Mouse (Mus musculus): ENCODE results near the gene Ccdc113.
A peak's percentile ranks its signal among the peaks of the same experiment; 100 is the strongest.

Gene Ccdc113

GRCm38 (mm10) chr8:95539487-95539886 lies 5.6 kb downstream of the Ccdc113 start:
- DNase-seq (ENCODE audit: low read depth) = no peak

- no peak for DNase-seq (ENCODE audit: low read depth)
These were observed 8.3 kb downstream of the Ccdc113 start for GRCm38 (mm10) chr8:95542191-95542590.

GRCm38 (mm10) chr8:95543065-95543464 lies 9.2 kb downstream of the Ccdc113 start:
- no peak for DNase-seq (ENCODE audit: low read depth)

- no peak for DNase-seq (ENCODE audit: low read depth)
These were observed 11.9 kb downstream of the Ccdc113 start for GRCm38 (mm10) chr8:95545815-95546214.

GRCm38 (mm10) chr8:95546986-95547385 lies 13.1 kb downstream of the Ccdc113 start:
- no peak for DNase-seq (ENCODE audit: low read depth)

- DNase-seq (ENCODE audit: low read depth) = no peak
These were observed 14.0 kb downstream of the Ccdc113 start for GRCm38 (mm10) chr8:95547931-95548330.

- DNase-seq (ENCODE audit: low read depth) = no peak
These were observed 16.3 kb downstream of the Ccdc113 start for GRCm38 (mm10) chr8:95549871-95550829.

- no peak for DNase-seq (ENCODE audit: low read depth)
These were observed 17.7 kb downstream of the Ccdc113 start for GRCm38 (mm10) chr8:95551577-95551976.

- DNase-seq (ENCODE audit: low read depth) = no peak
These were observed 22.1 kb downstream of the Ccdc113 start for GRCm38 (mm10) chr8:95555963-95556362.

GRCm38 (mm10) chr8:95566217-95566616 lies 32.3 kb downstream of the Ccdc113 start:
- DNase-seq (ENCODE audit: low read depth) = no peak

- DNase-seq (ENCODE audit: low read depth) = no peak
These were observed 32.9 kb downstream of the Ccdc113 start for GRCm38 (mm10) chr8:95566809-95567208.

- DNase-seq (ENCODE audit: low read depth) = no peak
These were observed 39.3 kb downstream of the Ccdc113 start for GRCm38 (mm10) chr8:95573146-95573545.

- DNase-seq (ENCODE audit: low read depth) = no peak
These were observed 42.4 kb downstream of the Ccdc113 start, which contains the start of gene Prss54 for GRCm38 (mm10) chr8:95576240-95576639. Gene Prss54, minus strand, starts transcription at chr8:95576340.

GRCm38 (mm10) chr8:95587339-95587738 lies 53.5 kb downstream of the Ccdc113 start:
- no peak for DNase-seq (ENCODE audit: low read depth)

GRCm38 (mm10) chr8:95589282-95589681 lies 55.4 kb downstream of the Ccdc113 start:
- no peak for DNase-seq (ENCODE audit: low read depth)

- no peak for DNase-seq (ENCODE audit: low read depth)
These were observed 56.7 kb downstream of the Ccdc113 start for GRCm38 (mm10) chr8:95590539-95590938.

- peak; percentile 57 for DNase-seq (ENCODE audit: low read depth)
These were observed 58.4 kb downstream of the Ccdc113 start for GRCm38 (mm10) chr8:95592131-95592780.

GRCm38 (mm10) chr8:95593439-95594393 lies 59.8 kb downstream of the Ccdc113 start:
- no peak for DNase-seq (ENCODE audit: low read depth)

- DNase-seq (ENCODE audit: low read depth) = no peak
These were observed 61.2 kb downstream of the Ccdc113 start for GRCm38 (mm10) chr8:95595131-95595530.

GRCm38 (mm10) chr8:95596841-95597241 lies 63.0 kb downstream of the Ccdc113 start:
- no peak for DNase-seq (ENCODE audit: low read depth)

GRCm38 (mm10) chr8:95599861-95600260 lies 66.0 kb downstream of the Ccdc113 start:
- no peak for DNase-seq (ENCODE audit: low read depth)

- no peak for DNase-seq (ENCODE audit: low read depth)
These were observed 67.4 kb downstream of the Ccdc113 start for GRCm38 (mm10) chr8:95601306-95601705.

All from c-Kit-positive CD71-positive TER-119-negative erythroid progenitor cells, embryonic 14.5 days (primary cell).